Mouse (Mus musculus) embryonic facial prominence, embryonic 11.5 days (tissue): ENCODE data around the gene Camk2g. TPM values are rescaled to one million over a fixed set of nuclear protein-coding genes. Genes with fewer than 3 reads are reported as not detected.

Experiments used
- ATAC-seq: fragments of 200-750 bp; cut with Nextera tagmentation; replicated peaks from 2 replicates; pipeline ENCODE4 v1.8.0; 2017; ENCODE audit warnings: low read depth; ENCODE audit not compliant: insufficient number of reproducible peaks, low FRiP score, low TSS enrichment
- DNase-seq: peaks from one replicate; pipeline ENCODE4 v3.0.0-alpha.2; 2015; ENCODE audit warnings: low spot score
- H3K27ac ChIP-seq: fragments of 300-500 bp; sonication (generic); replicated peaks from 2 replicates; pipeline ENCODE4 v1.5.1; 2014; ENCODE audit warnings: mild to moderate bottlenecking, low read depth, low read length, control low read depth
- H3K27me3 ChIP-seq: fragments of 300-500 bp; sonication (generic); 2 replicates; pipeline ENCODE4 v1.6.1; 2014; ENCODE audit warnings: mild to moderate bottlenecking, low read length, moderate library complexity, mixed read lengths; ENCODE audit not compliant: control insufficient read depth, insufficient read depth
- H3K36me3 ChIP-seq: fragments of 300-500 bp; sonication (generic); replicated peaks from 2 replicates; pipeline ENCODE4 v1.6.1; 2014; ENCODE audit warnings: low read depth, mild to moderate bottlenecking, low read length, moderate library complexity, mixed read lengths; ENCODE audit not compliant: control insufficient read depth, insufficient read depth
- H3K4me1 ChIP-seq: fragments of 300-500 bp; sonication (generic); 2 replicates; pipeline ENCODE4 v1.6.1; 2014; ENCODE audit warnings: low read length, mixed read lengths; ENCODE audit not compliant: control insufficient read depth, insufficient read depth
- H3K4me2 ChIP-seq: fragments of 300-500 bp; sonication (generic); 2 replicates; pipeline ENCODE4 v1.6.1; 2014; ENCODE audit warnings: low read depth, mild to moderate bottlenecking, control low read depth, low read length, moderate library complexity
- H3K4me3 ChIP-seq: fragments of 300-500 bp; sonication (generic); 2 replicates; pipeline ENCODE4 v1.5.1; 2014; ENCODE audit warnings: low read depth, low read length, control low read depth
- H3K9ac ChIP-seq: fragments of 300-500 bp; sonication (generic); replicated peaks from 2 replicates; pipeline ENCODE4 v1.6.1; 2014; ENCODE audit warnings: mild to moderate bottlenecking, control low read depth, low read length
- H3K9me3 ChIP-seq: fragments of 300-500 bp; sonication (generic); replicated peaks from 2 replicates; pipeline ENCODE4 v1.6.1; 2016; ENCODE audit warnings: mild to moderate bottlenecking, low read length, inconsistent platforms, mixed read lengths; ENCODE audit not compliant: control insufficient read depth
- WGBS: fragments of 180-500 bp; shearing (Covaris S2); extraction: QIAGEN DNeasy Blood & Tissue Kit; methylation state at CpG from one replicate; pipeline ENCODE4 v1.1.7; 2014; 5-methylcytosine and 5-hydroxymethylcytosine counted together
- polyA plus RNA-seq: library from polyadenylated mRNA; unstranded; fragments of >200 nt; fragmentation: Nextera tagmentation; extraction: Ambion mirVana; gene quantifications from 2 replicates; pipeline ENCODE4 v1.2.1, GENCODE M21; 2014

Gene Camk2g
- polyA plus RNA-seq, 1 experiment from 2014 or later: 47.1 TPM

DNA sequence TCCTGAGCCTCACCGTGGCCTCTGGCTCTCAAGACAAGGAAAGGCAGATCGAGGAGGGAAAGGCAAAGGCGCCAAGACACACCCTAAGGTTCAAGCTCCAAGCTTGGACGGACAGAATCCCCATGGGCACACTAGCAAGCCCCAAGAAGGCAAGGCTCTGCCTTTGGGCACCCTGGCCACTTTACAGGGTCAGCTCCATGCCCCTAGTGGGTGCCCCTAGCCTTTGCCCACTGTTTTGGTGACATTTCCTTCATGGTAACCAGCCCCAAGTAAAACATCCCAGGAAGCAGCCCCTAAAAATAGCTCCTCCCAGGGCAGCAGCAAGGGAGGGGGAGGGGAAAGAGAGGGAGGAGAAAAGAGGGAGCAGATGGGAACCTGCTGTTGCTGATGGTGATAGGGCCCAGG lies 7.3 kb downstream of the Camk2g start:
- H3K27me3 ChIP-seq: no peaks in the 10 kb centered on the region
- H3K9ac ChIP-seq: no peak overlapping the region
- no peak for ATAC-seq
- no peak overlapping the region for H3K27ac ChIP-seq
- H3K9me3 ChIP-seq: no peaks in the 10 kb centered on the region
- whole genome bisulfite sequencing: 71% methylated on average over 4 of the region's 4 CpGs
- H3K4me2 ChIP-seq: no peak overlapping the region
- no peak for DNase-seq
- H3K4me1 ChIP-seq: no peaks in the 10 kb centered on the region
- H3K36me3 ChIP-seq: no peaks in the 10 kb centered on the region; the same call in 1 of the 2 replicates
- H3K4me3 ChIP-seq: no peak overlapping the region

GRCm38 (mm10) chr14:20786020-20786419 lies 7.9 kb downstream of the Camk2g start:
- WGBS: 79% methylated on average over 5 of the region's 5 CpGs
- Histone ChIP-seq H3K9me3 (no peaks in the 10 kb centered on the region), H3K9ac (no peak overlapping the region), H3K27me3 (no peaks in the 10 kb centered on the region), H3K4me2 (no peak overlapping the region), H3K36me3 (no peaks in the 10 kb centered on the region; the same call in 1 of the 2 replicates), H3K4me1 (no peaks in the 10 kb centered on the region), H3K27ac (no peak overlapping the region), H3K4me3 (no peak overlapping the region)
- no peak for ATAC-seq
- no peak for DNase-seq

- H3K4me1 ChIP-seq: no peaks in the 10 kb centered on the region
- no peaks in the 10 kb centered on the region; the same call in 1 of the 2 replicates for H3K36me3 ChIP-seq
- no peaks in the 10 kb centered on the region for H3K9me3 ChIP-seq
- ATAC-seq (no peak), DNase-seq (no peak)
- 79% methylated on average over 1 of the region's 1 CpGs for WGBS
- H3K27me3 ChIP-seq: no peaks in the 10 kb centered on the region
- H3K4me3 ChIP-seq: no peak overlapping the region
- H3K9ac ChIP-seq: no peak overlapping the region
- H3K4me2 ChIP-seq: no peak overlapping the region
- no peak overlapping the region for H3K27ac ChIP-seq
Observed at GRCm38 (mm10) chr14:20785231-20785630, 8.7 kb downstream of the Camk2g start.

- DNase-seq (no peak), ATAC-seq (no peak)
- Histone ChIP-seq H3K4me1 (no peaks in the 10 kb centered on the region), H3K9ac (no peak overlapping the region), H3K4me2 (no peak overlapping the region), H3K27ac (no peak overlapping the region), H3K27me3 (no peaks in the 10 kb centered on the region), H3K4me3 (no peak overlapping the region), H3K9me3 (no peaks in the 10 kb centered on the region), H3K36me3 (no peaks in the 10 kb centered on the region; the same call in 1 of the 2 replicates)
- WGBS: 85% methylated on average over 7 of the region's 7 CpGs
Observed at GRCm38 (mm10) chr14:20784708-20785107, 9.2 kb downstream of the Camk2g start.

- 93% methylated on average over 6 of the region's 6 CpGs for WGBS
- H3K36me3 ChIP-seq: no peaks in the 10 kb centered on the region; the same call in 1 of the 2 replicates
Observed at GRCm38 (mm10) chr14:20783526-20783925, 10.4 kb downstream of the Camk2g start.

DNA sequence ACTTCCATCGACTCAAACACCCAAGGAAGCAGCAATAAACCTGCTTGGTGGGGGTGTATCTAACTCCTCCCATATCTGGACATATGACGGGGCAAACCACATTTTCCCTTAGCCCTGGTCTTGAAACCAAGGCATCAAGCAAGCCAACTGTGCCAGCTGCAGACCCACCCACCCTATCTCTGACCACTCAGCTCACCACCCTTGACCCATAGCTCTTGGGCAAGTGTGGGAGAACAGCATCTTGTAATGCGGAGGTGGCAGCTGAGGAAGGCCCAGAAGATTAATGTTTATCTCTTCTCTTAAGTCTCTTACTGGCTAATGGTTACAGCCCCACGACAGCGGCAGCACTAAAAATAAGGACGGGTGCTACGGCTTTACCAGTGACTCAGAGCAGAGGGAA lies 11.0 kb downstream of the Camk2g start:
- WGBS: 92% methylated on average over 7 of the region's 7 CpGs
- no peaks in the 10 kb centered on the region for H3K27me3 ChIP-seq
- H3K36me3 ChIP-seq: peaks cover 2% of the 10 kb centered on the region; the same call in 1 of the 2 replicates
- H3K4me1 ChIP-seq: no peaks in the 10 kb centered on the region
- H3K4me2 ChIP-seq: no peak overlapping the region
- no peak overlapping the region for H3K9ac ChIP-seq
- no peak for DNase-seq
- H3K9me3 ChIP-seq: no peaks in the 10 kb centered on the region
- ATAC-seq: no peak
- no peak overlapping the region for H3K27ac ChIP-seq
- no peak overlapping the region for H3K4me3 ChIP-seq

More at GRCm38 (mm10) chr14:20783526-20783925, 10.4 kb downstream of the Camk2g start:
- Histone ChIP-seq H3K9ac (no peak overlapping the region), H3K4me3 (no peak overlapping the region), H3K9me3 (no peaks in the 10 kb centered on the region), H3K27me3 (no peaks in the 10 kb centered on the region), H3K4me2 (no peak overlapping the region), H3K27ac (no peak overlapping the region), H3K4me1 (no peaks in the 10 kb centered on the region)
- DNase-seq (no peak), ATAC-seq (no peak)

DNA sequence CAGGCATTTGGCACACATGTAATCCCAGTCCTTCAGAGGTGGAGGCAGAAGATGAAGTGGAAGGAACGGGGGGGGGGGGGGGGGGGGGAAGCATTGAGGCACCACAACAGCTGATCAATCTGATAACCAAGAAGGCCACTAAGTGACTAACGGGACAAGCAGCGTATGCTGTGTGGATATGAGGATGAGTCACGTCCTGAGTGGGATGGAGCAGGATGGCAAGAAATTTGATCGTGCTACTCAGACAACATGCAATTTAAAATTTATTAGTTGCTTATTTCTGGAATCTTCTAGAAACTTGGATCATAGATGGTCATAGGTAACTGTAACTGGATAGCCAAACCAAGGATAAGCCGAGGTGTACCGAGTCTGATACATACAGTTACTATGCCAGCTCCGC lies 13.7 kb downstream of the Camk2g start:
- Histone ChIP-seq H3K36me3 (peaks cover 6% of the 10 kb centered on the region), H3K27ac (no peak overlapping the region), H3K4me3 (no peak overlapping the region), H3K9me3 (no peaks in the 10 kb centered on the region), H3K4me2 (no peak overlapping the region), H3K27me3 (no peaks in the 10 kb centered on the region), H3K9ac (no peak overlapping the region), H3K4me1 (no peaks in the 10 kb centered on the region)
- ATAC-seq: no peak
- WGBS: 92% methylated on average over 8 of the region's 8 CpGs
- DNase-seq: no peak

- no peaks in the 10 kb centered on the region for H3K27me3 ChIP-seq
- no peak for ATAC-seq
- WGBS: 91% methylated on average over 8 of the region's 8 CpGs
- H3K9me3 ChIP-seq: no peaks in the 10 kb centered on the region
- no peak for DNase-seq
- H3K4me1 ChIP-seq: no peaks in the 10 kb centered on the region
- no peak overlapping the region for H3K9ac ChIP-seq
- H3K27ac ChIP-seq: no peak overlapping the region
- no peak overlapping the region for H3K4me3 ChIP-seq
- H3K4me2 ChIP-seq: no peak overlapping the region
- peaks cover 6% of the 10 kb centered on the region for H3K36me3 ChIP-seq
Observed at GRCm38 (mm10) chr14:20778496-20778895, 15.4 kb downstream of the Camk2g start.
